Mouse (Mus musculus): Measurements from ENCODE around the gene Hist1h4k. TPM values are rescaled to one million over a fixed set of nuclear protein-coding genes. Genes with fewer than 3 reads are reported as not detected.
"Not testable (repeated sequence)": the region's sequence is repeated elsewhere in the genome, so short reads cannot be mapped to it uniquely, and the experiment has no call there.

The Hist1h4k gene
- total RNA-seq, 2 experiments from 2014 or later: 143 to 2,398 TPM

GRCm38 (mm10) chr13:21722373-21722925 is 27.9 kb downstream of the Hist1h4k start:
- no peak for ATAC-seq (replicated peaks; ENCODE audit: poor library complexity, severe bottlenecking)

- ATAC-seq (replicated peaks; ENCODE audit: poor library complexity, severe bottlenecking): peak; percentile 94
Measured at GRCm38 (mm10) chr13:21721757-21722372, 28.4 kb downstream of the Hist1h4k start, which contains the start of gene Hist1h2bm. Gene Hist1h2bm (plus strand): TSS chr13:21722044.

DNA sequence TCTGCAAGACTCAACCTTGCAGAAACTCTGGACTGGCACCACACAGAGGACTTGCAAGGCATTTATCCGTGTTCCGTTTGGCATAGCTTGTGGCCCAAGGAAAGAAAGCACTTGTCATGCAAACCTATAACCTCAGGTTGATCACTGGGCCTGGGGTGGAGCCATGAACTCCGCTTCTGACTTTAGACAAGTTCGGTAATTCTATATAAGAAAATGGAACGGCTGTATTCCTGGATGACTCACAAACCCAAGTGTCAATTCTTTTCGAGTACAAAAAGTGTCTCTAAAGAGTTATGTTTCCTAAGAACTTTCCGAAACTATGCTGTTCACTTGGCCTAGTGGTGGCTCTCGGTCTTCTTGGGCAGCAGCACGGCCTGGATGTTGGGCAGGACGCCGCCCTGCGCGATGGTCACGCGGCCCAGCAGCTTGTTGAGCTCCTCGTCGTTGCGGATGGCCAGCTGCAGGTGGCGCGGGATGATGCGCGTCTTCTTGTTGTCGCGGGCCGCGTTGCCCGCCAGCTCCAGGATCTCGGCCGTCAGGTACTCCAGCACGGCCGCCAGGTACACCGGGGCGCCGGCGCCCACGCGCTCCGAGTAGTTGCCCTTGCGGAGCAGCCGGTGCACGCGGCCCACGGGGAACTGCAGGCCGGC is 29.1 kb downstream of the Hist1h4k start:
- ATAC-seq (replicated peaks; ENCODE audit: poor library complexity, severe bottlenecking): not testable (repeated sequence)

- ATAC-seq (replicated peaks; ENCODE audit: poor library complexity, severe bottlenecking): no peak
Measured at GRCm38 (mm10) chr13:21718381-21719080, 31.8 kb downstream of the Hist1h4k start.

DNA sequence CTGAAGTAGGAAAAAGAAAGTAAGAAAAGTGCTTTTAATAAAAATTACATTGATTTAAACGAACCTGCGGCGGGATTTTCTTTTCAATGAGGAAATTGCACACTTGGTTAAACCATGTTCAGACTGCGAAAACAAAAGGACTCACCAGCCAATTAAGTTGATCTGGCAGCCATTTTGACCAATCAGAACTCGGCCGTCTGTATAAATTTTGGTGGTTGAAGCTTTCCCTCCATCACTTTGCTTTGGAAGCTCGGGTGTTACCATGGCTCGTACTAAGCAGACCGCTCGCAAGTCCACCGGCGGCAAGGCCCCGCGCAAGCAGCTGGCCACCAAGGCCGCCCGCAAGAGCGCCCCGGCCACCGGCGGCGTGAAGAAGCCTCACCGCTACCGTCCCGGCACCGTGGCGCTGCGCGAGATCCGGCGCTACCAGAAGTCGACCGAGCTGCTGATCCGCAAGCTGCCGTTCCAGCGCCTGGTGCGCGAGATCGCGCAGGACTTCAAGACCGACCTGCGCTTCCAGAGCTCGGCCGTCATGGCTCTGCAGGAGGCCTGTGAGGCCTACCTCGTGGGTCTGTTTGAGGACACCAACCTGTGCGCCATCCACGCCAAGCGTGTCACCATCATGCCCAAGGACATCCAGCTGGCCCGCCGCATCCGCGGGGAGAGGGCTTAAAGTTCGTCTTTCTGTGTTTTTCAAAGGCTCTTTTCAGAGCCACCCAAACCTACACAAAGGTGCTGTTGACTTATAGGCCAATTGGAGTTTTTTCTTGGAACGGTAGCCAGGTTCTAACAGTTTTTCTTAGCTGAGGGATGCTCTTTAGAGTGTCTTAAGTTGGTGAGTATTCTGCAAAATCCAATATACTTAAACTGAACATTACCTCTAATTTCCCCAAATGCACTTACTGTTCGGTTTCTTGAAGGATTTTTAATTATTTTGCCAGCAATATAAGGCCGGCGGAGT is 32.6 kb downstream of the Hist1h4k start, which contains the start of gene Hist1h3h:
Hist1h3h (plus strand) TSS at position 263 of the 961 bp plus-strand sequence.
- peak; percentile 33 for ATAC-seq (replicated peaks; ENCODE audit: poor library complexity, severe bottlenecking)

GRCm38 (mm10) chr13:21716540-21717391 is 33.5 kb downstream of the Hist1h4k start:
- peak; percentile 43 for ATAC-seq (replicated peaks; ENCODE audit: poor library complexity, severe bottlenecking)

DNA sequence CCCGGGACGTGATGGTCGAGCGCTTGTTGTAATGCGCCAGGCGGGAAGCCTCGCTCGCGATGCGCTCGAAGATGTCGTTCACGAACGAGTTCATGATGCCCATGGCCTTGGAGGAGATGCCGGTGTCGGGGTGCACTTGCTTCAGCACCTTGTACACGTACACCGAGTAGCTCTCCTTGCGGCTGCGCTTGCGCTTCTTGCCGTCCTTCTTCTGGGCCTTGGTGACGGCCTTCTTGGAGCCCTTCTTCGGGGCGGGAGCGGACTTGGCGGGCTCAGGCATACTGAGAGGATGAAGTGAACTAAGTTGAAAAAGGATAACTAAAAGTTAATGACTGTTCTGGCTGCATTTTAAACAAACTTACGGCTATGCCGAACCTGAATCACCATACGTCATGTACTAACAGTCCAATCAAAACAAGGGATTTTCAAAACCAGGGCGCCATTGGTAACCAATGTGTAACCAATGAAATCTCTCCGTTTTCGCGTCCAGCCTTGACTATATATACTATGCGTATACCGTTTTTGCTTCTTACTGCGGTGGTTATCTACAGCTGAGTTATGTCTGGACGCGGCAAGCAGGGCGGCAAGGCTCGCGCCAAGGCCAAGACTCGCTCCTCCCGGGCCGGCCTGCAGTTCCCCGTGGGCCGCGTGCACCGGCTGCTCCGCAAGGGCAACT is 34.3 kb downstream of the Hist1h4k start, which contains the start of the genes Hist1h2bl and Hist1h2ai:
Hist1h2bl (minus strand) TSS at position 280 of the 676 bp plus-strand sequence.
Hist1h2ai (plus strand) TSS at position 559 of the 676 bp plus-strand sequence.
- ATAC-seq (replicated peaks; ENCODE audit: poor library complexity, severe bottlenecking): peak; percentile 81

DNA sequence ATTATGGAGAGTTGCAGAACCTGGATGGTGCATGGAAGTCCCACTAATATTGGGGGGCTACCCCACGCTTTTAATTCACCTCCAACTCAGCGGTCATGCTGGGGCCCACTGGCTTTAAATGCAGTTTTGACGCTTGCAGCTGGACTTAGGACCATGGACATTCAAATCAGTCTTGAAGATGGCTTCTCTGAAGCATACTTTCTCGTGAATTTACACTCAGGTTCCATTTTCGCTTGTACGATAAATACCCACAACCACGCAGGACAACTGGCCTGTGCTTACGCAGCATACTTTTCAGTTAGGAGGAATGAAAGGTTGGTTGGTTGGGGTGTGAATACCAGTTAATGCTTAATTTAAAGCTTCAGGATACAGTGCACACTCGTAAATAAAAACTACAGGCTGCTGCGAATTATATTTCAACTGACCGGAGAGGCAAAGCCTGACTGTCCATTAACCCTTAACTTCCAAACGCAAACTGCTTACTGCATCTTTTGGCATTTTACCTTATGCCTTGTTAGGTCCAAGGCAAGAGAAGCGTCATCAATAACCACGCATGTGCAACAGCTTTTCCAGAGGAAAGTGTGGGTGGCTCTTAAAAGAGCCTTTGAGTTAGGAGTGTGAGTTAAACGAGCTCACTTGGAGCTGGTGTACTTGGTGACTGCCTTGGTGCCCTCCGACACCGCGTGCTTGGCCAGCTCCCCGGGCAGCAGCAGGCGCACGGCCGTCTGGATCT is 35.0 kb downstream of the Hist1h4k start:
- peak; percentile 20 for ATAC-seq (replicated peaks; ENCODE audit: poor library complexity, severe bottlenecking)

DNA sequence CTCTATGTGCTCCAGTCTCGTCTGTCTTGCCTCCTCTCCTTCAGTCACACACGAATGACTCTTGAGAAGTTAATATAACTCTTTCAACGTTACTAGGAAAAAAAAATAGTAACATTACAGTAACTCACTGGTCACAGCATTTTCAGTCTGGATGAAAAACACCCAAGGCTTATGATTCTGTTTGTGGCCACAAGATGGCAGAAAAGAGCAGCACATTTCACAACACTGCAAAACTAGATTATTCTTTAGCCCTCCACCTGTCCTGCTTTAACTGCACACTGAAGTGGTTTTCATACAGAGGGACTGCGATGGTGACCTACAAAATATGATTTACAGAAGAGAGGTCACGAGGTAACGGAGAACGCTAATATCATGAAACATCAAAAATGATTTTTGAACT is 35.6 kb downstream of the Hist1h4k start:
- ATAC-seq (replicated peaks; ENCODE audit: poor library complexity, severe bottlenecking): peak; percentile 21

DNA sequence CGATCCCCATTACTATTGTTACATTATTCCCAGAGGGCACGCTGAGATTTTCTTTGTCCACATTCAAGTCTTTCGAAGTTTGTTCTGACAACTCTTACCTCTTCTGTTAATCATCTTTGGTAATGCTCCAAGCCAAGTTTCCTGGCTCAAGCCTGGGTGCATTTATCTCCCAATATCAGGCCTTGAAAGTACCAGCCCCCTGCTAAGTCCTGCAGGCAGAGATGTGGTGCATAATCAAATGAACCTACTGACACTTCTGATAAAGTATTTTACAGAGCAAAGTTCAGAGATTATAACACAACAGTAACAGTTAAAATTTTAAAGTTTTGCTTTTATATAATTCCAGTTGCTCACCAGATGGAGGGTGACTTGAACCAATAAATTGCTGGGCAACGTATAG is 38.6 kb downstream of the Hist1h4k start:
- ATAC-seq (replicated peaks; ENCODE audit: poor library complexity, severe bottlenecking): no peak

GRCm38 (mm10) chr13:21710821-21711525 is 39.3 kb downstream of the Hist1h4k start:
- peak; percentile 46 for ATAC-seq (replicated peaks; ENCODE audit: poor library complexity, severe bottlenecking)

GRCm38 (mm10) chr13:21710031-21710711 is 40.1 kb downstream of the Hist1h4k start:
- peak; percentile 89 for ATAC-seq (replicated peaks; ENCODE audit: poor library complexity, severe bottlenecking)

DNA sequence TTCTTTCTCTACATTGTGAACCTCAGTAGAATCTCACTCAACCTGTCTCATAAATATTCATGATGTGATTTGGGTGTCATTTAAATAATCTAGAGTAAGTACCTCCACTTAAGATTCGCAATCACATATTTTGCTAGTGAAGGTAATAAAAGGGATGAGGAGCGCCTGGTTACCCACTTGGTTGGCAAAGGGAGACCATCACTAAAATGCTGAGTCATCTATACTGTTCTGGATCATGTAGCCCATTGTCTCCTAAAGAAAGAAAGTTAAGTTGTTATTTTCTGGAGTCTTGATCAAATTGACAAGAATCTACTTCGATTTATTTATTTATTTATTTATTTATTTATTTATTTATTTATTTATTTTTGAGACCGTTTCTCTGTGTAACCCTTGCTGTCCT is 43.6 kb downstream of the Hist1h4k start:
- no peak for ATAC-seq (replicated peaks; ENCODE audit: poor library complexity, severe bottlenecking)
